In the genomic region with DNA sequence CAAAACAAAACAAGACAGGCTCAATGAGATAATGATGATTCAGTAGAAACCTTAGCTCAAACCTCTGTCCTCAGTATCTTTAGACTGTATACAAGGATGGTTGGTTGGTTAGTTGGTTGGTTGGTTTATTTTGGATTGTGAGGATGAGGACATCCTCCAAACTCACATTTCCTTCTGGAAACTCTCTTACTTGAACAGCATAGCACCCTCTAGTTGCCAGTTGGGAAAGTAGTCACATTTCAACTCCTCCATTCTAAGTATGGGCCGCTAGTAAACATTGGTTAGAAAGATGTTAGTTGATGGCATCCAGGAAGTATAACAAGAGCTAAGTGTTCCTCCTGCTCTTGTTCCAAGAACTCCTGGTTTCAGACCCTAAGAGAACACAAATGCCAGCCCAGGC, we compare ENCODE assay signal across 29 mouse cellular contexts. TPM values are rescaled to one million over a fixed set of nuclear protein-coding genes. Genes with fewer than 3 reads are reported as not detected.
DNase-seq lines count a peak whose midpoint lies in the region; ATAC-seq and TF ChIP-seq lines count a peak whose summit lies in the region.
"Had no signal": no experiment of that assay in that cellular context is flagged by ENCODE, and none has a peak within 500 bp of the region (broad histone marks: within the 10 kb centered on the region; RNA-seq: fewer than 3 reads in every experiment).

No protein-coding gene starts in this region.

- no peaks in the 10 kb centered on the region for H3K36me3 ChIP-seq in midbrain, postnatal 0 days (ENCODE audit: insufficient read depth, low read length)
- H3K36me3 ChIP-seq in midbrain, embryonic 11.5 days (ENCODE audit: control insufficient read depth, insufficient read depth, low read length), result no peaks in the 10 kb centered on the region
- H3K36me3 ChIP-seq in stomach, postnatal 0 days (ENCODE audit: control insufficient read depth, insufficient read depth, low read length), result no peaks in the 10 kb centered on the region
- no peaks in the 10 kb centered on the region for H3K36me3 ChIP-seq in forebrain, embryonic 15.5 days
- H3K36me3 ChIP-seq: embryonic facial prominence, embryonic 10.5 days; G1E; heart, embryonic 15.5 days; hindbrain, embryonic 13.5 days had no signal

- TF ChIP-seq EP300 in stomach, postnatal 0 days (optimal IDR thresholded peaks at IDR 0.05), result no peak

- H3K9ac ChIP-seq in midbrain, postnatal 0 days (replicated peaks; ENCODE audit: low read length, poor library complexity, severe bottlenecking), result no peak overlapping the region
- no peak overlapping the region for H3K9ac ChIP-seq in midbrain, embryonic 11.5 days (ENCODE audit: low read length)
- H3K9ac ChIP-seq in stomach, postnatal 0 days (ENCODE audit: low read length), result no peak overlapping the region
- H3K9ac ChIP-seq in forebrain, embryonic 15.5 days (replicated peaks), result no peak overlapping the region
- H3K9ac ChIP-seq: forebrain, embryonic 13.5 days; heart, embryonic 15.5 days; hindbrain, embryonic 13.5 days had no signal

- no peaks in the 10 kb centered on the region for H3K4me1 ChIP-seq in midbrain, postnatal 0 days (ENCODE audit: insufficient read depth, low read length)
- no peaks in the 10 kb centered on the region for H3K4me1 ChIP-seq in midbrain, embryonic 11.5 days (ENCODE audit: control insufficient read depth, insufficient read depth, low read length)
- H3K4me1 ChIP-seq in stomach, postnatal 0 days (replicated peaks; ENCODE audit: control insufficient read depth, insufficient read depth), result no peaks in the 10 kb centered on the region
- no peaks in the 10 kb centered on the region for H3K4me1 ChIP-seq in forebrain, embryonic 15.5 days
- H3K4me1 ChIP-seq: embryonic facial prominence, embryonic 10.5 days; forebrain, embryonic 13.5 days; hindbrain, embryonic 13.5 days had no signal

- ATAC-seq in midbrain, postnatal 0 days (ENCODE audit: low FRiP score), result no peak
- ATAC-seq in midbrain, embryonic 11.5 days (ENCODE audit: low FRiP score), result no peak
- no peak for ATAC-seq in stomach, postnatal 0 days (ENCODE audit: low FRiP score, low TSS enrichment)
- no peak for ATAC-seq in forebrain, embryonic 15.5 days (replicated peaks)
- ATAC-seq: forebrain, embryonic 13.5 days; hindbrain, postnatal 0 days had no signal

- peak; percentile 50 for TF ChIP-seq CTCF in layer of hippocampus, adult 2 months (conservative IDR thresholded peaks at IDR 0.05)
- peak; percentile 20; the same call in 1 of the 2 replicates for TF ChIP-seq CTCF in midbrain, postnatal 0 days (IDR thresholded peaks at IDR 0.05)
- 0 out of 2 replicates have a peak, but pooled peaks have one; percentile 11 for TF ChIP-seq CTCF in stomach, postnatal 0 days (IDR thresholded peaks at IDR 0.05; ENCODE audit: low read depth)

- 57% methylated on average over 1 of the region's 1 CpGs for WGBS in midbrain, postnatal 0 days
- WGBS in midbrain, embryonic 11.5 days, result 90% methylated on average over 1 of the region's 1 CpGs
- 71% methylated on average over 1 of the region's 1 CpGs for WGBS in stomach, postnatal 0 days
- WGBS in forebrain, embryonic 15.5 days, result 82% methylated on average over 1 of the region's 1 CpGs

- no peaks in the 10 kb centered on the region for H3K27me3 ChIP-seq in midbrain, postnatal 0 days (ENCODE audit: insufficient read depth, low read length)
- no peaks in the 10 kb centered on the region for H3K27me3 ChIP-seq in midbrain, embryonic 11.5 days (ENCODE audit: control insufficient read depth, insufficient read depth, low read length)
- H3K27me3 ChIP-seq in stomach, postnatal 0 days (ENCODE audit: control insufficient read depth, insufficient read depth, low read length), result no peaks in the 10 kb centered on the region
- H3K27me3 ChIP-seq in forebrain, embryonic 15.5 days, result no peaks in the 10 kb centered on the region
- H3K27me3 ChIP-seq: forebrain, embryonic 13.5 days; heart, embryonic 15.5 days; hindbrain, embryonic 13.5 days had no signal

- no peak overlapping the region for H3K27ac ChIP-seq in layer of hippocampus, adult 2 months
- no peak overlapping the region for H3K27ac ChIP-seq in midbrain, postnatal 0 days (ENCODE audit: low read depth, low read length)
- no peak overlapping the region for H3K27ac ChIP-seq in midbrain, embryonic 11.5 days (ENCODE audit: low read depth, low read length)
- H3K27ac ChIP-seq in stomach, postnatal 0 days (replicated peaks), result no peak overlapping the region
- no peak overlapping the region for H3K27ac ChIP-seq in forebrain, embryonic 15.5 days (replicated peaks)
- H3K27ac ChIP-seq: embryonic facial prominence, embryonic 10.5 days; forebrain, embryonic 13.5 days; heart, embryonic 15.5 days; hindbrain, embryonic 13.5 days; hindbrain, postnatal 0 days had no signal

- no peaks in the 10 kb centered on the region for H3K9me3 ChIP-seq in midbrain, postnatal 0 days (ENCODE audit: low read length)
- no peaks in the 10 kb centered on the region for H3K9me3 ChIP-seq in midbrain, embryonic 11.5 days (ENCODE audit: control insufficient read depth, low read length)
- H3K9me3 ChIP-seq in stomach, postnatal 0 days (ENCODE audit: control insufficient read depth, low read length), result no peaks in the 10 kb centered on the region
- no peaks in the 10 kb centered on the region for H3K9me3 ChIP-seq in forebrain, embryonic 15.5 days
- H3K9me3 ChIP-seq: embryonic facial prominence, embryonic 10.5 days; forebrain, embryonic 13.5 days; G1E; heart, embryonic 15.5 days; hindbrain, embryonic 13.5 days had no signal

- H3K4me3 ChIP-seq in layer of hippocampus, adult 2 months, result no peak overlapping the region
- H3K4me3 ChIP-seq in midbrain, postnatal 0 days (ENCODE audit: low read depth, low read length), result no peak overlapping the region
- H3K4me3 ChIP-seq in midbrain, embryonic 11.5 days (ENCODE audit: low read depth, low read length), result no peak overlapping the region
- H3K4me3 ChIP-seq in stomach, postnatal 0 days (ENCODE audit: low read depth, low read length), result no peak overlapping the region
- H3K4me3 ChIP-seq in forebrain, embryonic 15.5 days, result no peak overlapping the region
- H3K4me3 ChIP-seq: embryonic facial prominence, embryonic 10.5 days; forebrain, embryonic 13.5 days; heart, embryonic 15.5 days; hindbrain, embryonic 13.5 days had no signal

- DNase-seq in layer of hippocampus, adult 2 months (ENCODE audit: low spot score in 2 of 2), result no peak
- no peak for DNase-seq in layer of hippocampus, postnatal 10 days (ENCODE audit: low spot score in 2 of 2)
- no peak for DNase-seq in midbrain, postnatal 0 days (ENCODE audit: low spot score)
- no peak for DNase-seq in midbrain, embryonic 11.5 days (ENCODE audit: low spot score, missing footprints)
- DNase-seq in NIH3T3 (ENCODE audit: low read depth), result peak; percentile 7
- DNase-seq in stomach, postnatal 0 days (ENCODE audit: low spot score), result no peak
- no peak for DNase-seq in frontal cortex, postnatal 25 days (ENCODE audit: low spot score in 2 of 2)
- DNase-seq: adrenal gland, adult 8-10 months; adrenal gland, postnatal 36 days; B cell, adult 2 months; cerebellum, adult 11 months; cerebellum, adult 8-10 months; cerebellum, postnatal 25 days; gastrocnemius, postnatal 36 days; heart, adult 18-20 months; heart, postnatal 14 days had no signal

- H3K4me2 ChIP-seq in midbrain, postnatal 0 days (ENCODE audit: low read depth, low read length, poor library complexity, severe bottlenecking), result no peak overlapping the region
- no peak overlapping the region for H3K4me2 ChIP-seq in midbrain, embryonic 11.5 days
- no peak overlapping the region for H3K4me2 ChIP-seq in stomach, postnatal 0 days (replicated peaks; ENCODE audit: low read depth)
- no peak overlapping the region for H3K4me2 ChIP-seq in forebrain, embryonic 15.5 days (replicated peaks)
- H3K4me2 ChIP-seq: forebrain, embryonic 13.5 days; heart, embryonic 11.5 days; heart, embryonic 15.5 days; hindbrain, embryonic 13.5 days had no signal

RNA-seq across cellular contexts. Expression of gene BC053393, which starts 2.2 kb away (rescaled TPM):
- not detected for total RNA-seq in layer of hippocampus, adult 2 months (2021)
- total RNA-seq in layer of hippocampus, postnatal 10 days (2021), result not detected
- total RNA-seq in midbrain, postnatal 0 days (2014; rRNA removed), result not detected in 2 replicates
- not detected in 2 replicates for polyA plus RNA-seq in midbrain, postnatal 0 days (2015; fragmentation: Nextera tagmentation; extraction: Ambion mirVana)
- not detected in 2 replicates for polyA plus RNA-seq in midbrain, embryonic 11.5 days (2014; fragmentation: Nextera tagmentation; extraction: Ambion mirVana)
- polyA plus RNA-seq in stomach, postnatal 0 days (2015; fragmentation: Nextera tagmentation; extraction: Ambion mirVana), result not detected in 2 replicates
- not detected in 2 replicates for polyA plus RNA-seq in forebrain, embryonic 15.5 days (2015; fragmentation: Nextera tagmentation; extraction: Ambion mirVana)
- total RNA-seq: adrenal gland, adult 8-10 months; adrenal gland, postnatal 36 days; gastrocnemius, adult 8-10 months; gastrocnemius, postnatal 36 days; heart, adult 18-20 months; heart, postnatal 14 days; hematopoietic stem cell, adult 5-6 weeks; hindbrain, postnatal 0 days had no signal
- polyA plus RNA-seq: brain, embryonic 14.5 days; embryonic facial prominence, embryonic 10.5 days; embryonic facial prominence, embryonic 14.5 days; forebrain, embryonic 13.5 days; G1E; hindbrain, embryonic 13.5 days; hindbrain, postnatal 0 days; intestine, embryonic 14.5 days had no signal

RNA-seq across cellular contexts. Expression of gene Gm12169, which starts 45.1 kb away (rescaled TPM):
- not detected for total RNA-seq in layer of hippocampus, adult 2 months (2021)
- not detected for total RNA-seq in layer of hippocampus, postnatal 10 days (2021)
- not detected in 2 replicates for total RNA-seq in midbrain, postnatal 0 days (2014; rRNA removed)
- not detected in 2 replicates for polyA plus RNA-seq in midbrain, postnatal 0 days (2015; fragmentation: Nextera tagmentation; extraction: Ambion mirVana)
- not detected in 2 replicates for polyA plus RNA-seq in midbrain, embryonic 11.5 days (2014; fragmentation: Nextera tagmentation; extraction: Ambion mirVana)
- polyA plus RNA-seq in stomach, postnatal 0 days (2015; fragmentation: Nextera tagmentation; extraction: Ambion mirVana), result not detected in 2 replicates
- not detected in 2 replicates for polyA plus RNA-seq in forebrain, embryonic 15.5 days (2015; fragmentation: Nextera tagmentation; extraction: Ambion mirVana)
- total RNA-seq: adrenal gland, adult 8-10 months; adrenal gland, postnatal 36 days; G1E; gastrocnemius, adult 8-10 months; gastrocnemius, postnatal 36 days; heart, adult 18-20 months; heart, postnatal 14 days; hematopoietic stem cell, adult 5-6 weeks; hindbrain, postnatal 0 days had no signal
- polyA plus RNA-seq: brain, embryonic 14.5 days; embryonic facial prominence, embryonic 10.5 days; embryonic facial prominence, embryonic 14.5 days; forebrain, embryonic 13.5 days; G1E; heart, embryonic 11.5 days; heart, embryonic 15.5 days; hindbrain, embryonic 13.5 days; hindbrain, postnatal 0 days; intestine, embryonic 14.5 days had no signal

RNA-seq across cellular contexts. Expression of gene Dppa1, which starts 60.0 kb away (rescaled TPM):
- not detected for total RNA-seq in layer of hippocampus, adult 2 months (2021)
- total RNA-seq in layer of hippocampus, postnatal 10 days (2021), result not detected
- not detected in 2 replicates for total RNA-seq in midbrain, postnatal 0 days (2014; rRNA removed)
- not detected in 2 replicates for polyA plus RNA-seq in midbrain, postnatal 0 days (2015; fragmentation: Nextera tagmentation; extraction: Ambion mirVana)
- not detected in 2 replicates for polyA plus RNA-seq in midbrain, embryonic 11.5 days (2014; fragmentation: Nextera tagmentation; extraction: Ambion mirVana)
- not detected in 2 replicates for polyA plus RNA-seq in stomach, postnatal 0 days (2015; fragmentation: Nextera tagmentation; extraction: Ambion mirVana)
- polyA plus RNA-seq in forebrain, embryonic 15.5 days (2015; fragmentation: Nextera tagmentation; extraction: Ambion mirVana), result not detected in 2 replicates
- total RNA-seq: adrenal gland, adult 8-10 months; adrenal gland, postnatal 36 days; G1E; gastrocnemius, adult 8-10 months; gastrocnemius, postnatal 36 days; heart, adult 18-20 months; heart, postnatal 14 days; hematopoietic stem cell, adult 5-6 weeks; hindbrain, postnatal 0 days had no signal
- polyA plus RNA-seq: brain, embryonic 14.5 days; embryonic facial prominence, embryonic 10.5 days; embryonic facial prominence, embryonic 14.5 days; forebrain, embryonic 13.5 days; G1E; heart, embryonic 11.5 days; heart, embryonic 15.5 days; hindbrain, embryonic 13.5 days; hindbrain, postnatal 0 days; intestine, embryonic 14.5 days had no signal
